In genomic region chr14:57533214-57533613, GRCm38 (mm10) we compare ENCODE assay signal across 10 mouse cellular contexts. TPM values are rescaled to one million over a fixed set of nuclear protein-coding genes. Genes with fewer than 3 reads are reported as not detected.
DNase-seq lines count a peak whose midpoint lies in the region; ATAC-seq and TF ChIP-seq lines count a peak whose summit lies in the region.
"Had no signal": no experiment of that assay in that cellular context is flagged by ENCODE, and none has a peak within 500 bp of the region (broad histone marks: within the 10 kb centered on the region; RNA-seq: fewer than 3 reads in every experiment).

No protein-coding gene starts in this region.

- H3K27ac ChIP-seq in intestine, embryonic 14.5 days (ENCODE audit: low read depth) = no peak overlapping the region
- H3K27ac ChIP-seq in intestine, embryonic 15.5 days = no peak overlapping the region
- no peak overlapping the region for H3K27ac ChIP-seq in MEL (ENCODE audit: control insufficient read depth, low read depth, low read length)
- no peak overlapping the region for H3K27ac ChIP-seq in olfactory bulb, adult 2 months (ENCODE audit: insufficient read depth, low read depth, low read length)
- H3K27ac ChIP-seq: embryonic facial prominence, embryonic 12.5 days; liver, embryonic 13.5 days had no signal

- 42% methylated on average over 3 of the region's 3 CpGs for WGBS in intestine, embryonic 14.5 days
- 49% methylated on average over 3 of the region's 3 CpGs for WGBS in intestine, embryonic 15.5 days
- 56% methylated on average over 3 of the region's 3 CpGs for WGBS in olfactory bulb, adult 2 months

- no peaks in the 10 kb centered on the region for H3K9me3 ChIP-seq in intestine, embryonic 14.5 days (ENCODE audit: control insufficient read depth, low read length)
- no peaks in the 10 kb centered on the region for H3K9me3 ChIP-seq in intestine, embryonic 15.5 days
- H3K9me3 ChIP-seq in MEL (replicated peaks; ENCODE audit: insufficient read depth, low read length) = no peaks in the 10 kb centered on the region
- H3K9me3 ChIP-seq: embryonic facial prominence, embryonic 12.5 days; liver, embryonic 13.5 days had no signal

- peak; percentile 81 to 95 (median 82) for TF ChIP-seq CTCF in MEL (IDR thresholded peaks at IDR 0.05 in 2 of 3, conservative IDR thresholded peaks at IDR 0.05 in 1 of 3; ENCODE audit: control insufficient read depth in 1 of 3, insufficient read depth in 1 of 3, low read depth in 2 of 3, low read length in 3 of 3, poor library complexity in 1 of 3, severe bottlenecking in 1 of 3)
- peak; percentile 78 for TF ChIP-seq CTCF in olfactory bulb, adult 2 months (IDR thresholded peaks at IDR 0.05; ENCODE audit: insufficient read depth, low read depth, low read length)

- H3K4me2 ChIP-seq in intestine, embryonic 14.5 days (ENCODE audit: low read length) = no peak overlapping the region
- H3K4me2 ChIP-seq in intestine, embryonic 15.5 days (replicated peaks) = no peak overlapping the region
- H3K4me2 ChIP-seq: embryonic facial prominence, embryonic 12.5 days; liver, embryonic 13.5 days had no signal

- TF ChIP-seq RAD21 in MEL (IDR thresholded peaks at IDR 0.05; ENCODE audit: low read depth, low read length) = peak; percentile 79

- ATAC-seq in intestine, embryonic 14.5 days (replicated peaks; ENCODE audit: low FRiP score, low TSS enrichment, low read depth) = no peak
- no peak for ATAC-seq in intestine, embryonic 15.5 days

- H3K4me3 ChIP-seq in intestine, embryonic 14.5 days (ENCODE audit: low read depth, low read length) = no peak overlapping the region
- no peak overlapping the region for H3K4me3 ChIP-seq in intestine, embryonic 15.5 days (replicated peaks)
- H3K4me3 ChIP-seq in MEL (ENCODE audit: control insufficient read depth in 1 of 2, insufficient read depth in 1 of 2, low read depth in 2 of 2, low read length in 2 of 2) = no peak overlapping the region
- no peak overlapping the region for H3K4me3 ChIP-seq in olfactory bulb, adult 2 months (ENCODE audit: insufficient read depth, low read depth, low read length)
- H3K4me3 ChIP-seq: embryonic facial prominence, embryonic 12.5 days; liver, embryonic 13.5 days had no signal

- no peaks in the 10 kb centered on the region for H3K79me2 ChIP-seq in MEL (ENCODE audit: control insufficient read depth, insufficient read depth, low read length, poor library complexity)

- DNase-seq in intestine, embryonic 14.5 days (ENCODE audit: low spot score) = peak; percentile 70
- DNase-seq in 416B (ENCODE audit: low read depth) = peak; percentile 51
- peak; percentile 50 for DNase-seq in MEL (ENCODE audit: low read depth, low spot score)
- peak; percentile 55 to 66 for DNase-seq in cerebellum, postnatal 4 days (ENCODE audit: low spot score in 2 of 2)
- DNase-seq in kidney, postnatal 14 days = peak; percentile 62
- no peak for DNase-seq in Muller cell, postnatal 12 days (ENCODE audit: inconsistent ontology term)
- DNase-seq: liver, embryonic 13.5 days had no signal

- no peak overlapping the region for H3K9ac ChIP-seq in intestine, embryonic 14.5 days (ENCODE audit: low read length)
- H3K9ac ChIP-seq in intestine, embryonic 15.5 days = no peak overlapping the region
- no peak overlapping the region for H3K9ac ChIP-seq in MEL (ENCODE audit: control insufficient read depth, low read depth, low read length, poor library complexity, severe bottlenecking)
- H3K9ac ChIP-seq: embryonic facial prominence, embryonic 12.5 days; liver, embryonic 13.5 days had no signal

- TF ChIP-seq EP300 in MEL (IDR thresholded peaks at IDR 0.05; ENCODE audit: low read depth in 1 of 2, low read length in 2 of 2) = no peak

- TF ChIP-seq POLR2A in MEL (IDR thresholded peaks at IDR 0.05; ENCODE audit: control insufficient read depth in 1 of 2, insufficient read depth in 1 of 2, low read depth in 1 of 2, low read length in 2 of 2, poor library complexity in 1 of 2) = no peak
- TF ChIP-seq POLR2A in olfactory bulb, adult 2 months (IDR thresholded peaks at IDR 0.05; ENCODE audit: insufficient read depth, low read depth, low read length) = no peak

- H3K36me3 ChIP-seq in intestine, embryonic 14.5 days (ENCODE audit: control insufficient read depth, insufficient read depth, low read length) = no peaks in the 10 kb centered on the region
- no peaks in the 10 kb centered on the region for H3K36me3 ChIP-seq in intestine, embryonic 15.5 days
- peaks cover 0 to 3% of the 10 kb centered on the region in 2 experiments; a peak in 2 of 4 replicates for H3K36me3 ChIP-seq in MEL (ENCODE audit: control insufficient read depth in 1 of 2, insufficient read depth in 2 of 2, low read length in 2 of 2)
- H3K36me3 ChIP-seq: embryonic facial prominence, embryonic 12.5 days; liver, embryonic 13.5 days had no signal

- H3K4me1 ChIP-seq in intestine, embryonic 14.5 days (replicated peaks; ENCODE audit: control insufficient read depth, insufficient read depth, low read length) = peaks cover 22% of the 10 kb centered on the region; the same call in 1 of the 2 replicates
- H3K4me1 ChIP-seq in intestine, embryonic 15.5 days (replicated peaks) = peaks cover 30% of the 10 kb centered on the region
- H3K4me1 ChIP-seq in MEL (ENCODE audit: control insufficient read depth in 1 of 2, insufficient read depth in 2 of 2, low read length in 2 of 2) = peaks cover 0 to 17% of the 10 kb centered on the region in 2 experiments; a peak in 3 of 4 replicates
- peaks cover 52% of the 10 kb centered on the region for H3K4me1 ChIP-seq in olfactory bulb, adult 2 months (ENCODE audit: control insufficient read depth, insufficient read depth, low read length)

- H3K27me3 ChIP-seq in intestine, embryonic 14.5 days (replicated peaks; ENCODE audit: control insufficient read depth, insufficient read depth, low read length) = no peaks in the 10 kb centered on the region
- 0 out of 2 replicates have a peak, but pooled peaks cover 3% of the 10 kb centered on the region for H3K27me3 ChIP-seq in intestine, embryonic 15.5 days (replicated peaks)
- H3K27me3 ChIP-seq in MEL (ENCODE audit: control insufficient read depth in 1 of 2, insufficient read depth in 2 of 2, low read length in 2 of 2) = no peaks in the 10 kb centered on the region

TF ChIP-seq in MEL, 35 proteins besides CTCF, POLR2A, EP300 and RAD21:
- TF ChIP-seq SMC3 (IDR thresholded peaks at IDR 0.05; ENCODE audit: low read depth, low read length) (peak; percentile 75), JUND (IDR thresholded peaks at IDR 0.05; ENCODE audit: low read depth, low read length) (no peak), ZC3H11A (IDR thresholded peaks at IDR 0.05; ENCODE audit: low read depth, low read length) (peak; percentile 71), ZNF384 (IDR thresholded peaks at IDR 0.05; ENCODE audit: low read depth, low read length) (no peak)

RNA-seq across cellular contexts. Expression of gene Il17d, which starts 8.6 kb away (rescaled TPM):
- 4.7 and 5.4 TPM in 2 replicates for polyA plus RNA-seq in intestine, embryonic 14.5 days (2014; fragmentation: Nextera tagmentation; extraction: Ambion mirVana)
- 7.3 and 7.4 TPM in 2 replicates for polyA plus RNA-seq in intestine, embryonic 15.5 days (2015; fragmentation: Nextera tagmentation; extraction: Ambion mirVana)
- 0.29 and 0.54 TPM in 2 replicates for total RNA-seq in MEL (2012; rRNA removed)
- polyA plus RNA-seq in MEL (2012; ENCODE audit: insufficient read depth in 1 of 2, insufficient read length in 2 of 2, low read depth in 1 of 2, low replicate concordance in 2 of 2, missing spikeins in 1 of 2) = 1 to 10 TPM in 1 of 2 experiments, not detected in 1; 2.2 TPM
- polyA plus RNA-seq in olfactory bulb, adult 2 months (2012; ENCODE audit: insufficient read depth, insufficient read length, low replicate concordance, missing spikeins) = not detected in 2 replicates

RNA-seq across cellular contexts. Expression of gene Eef1akmt1, which starts 38.2 kb away (rescaled TPM):
- 106 and 111 TPM in 2 replicates for polyA plus RNA-seq in intestine, embryonic 14.5 days (2014; fragmentation: Nextera tagmentation; extraction: Ambion mirVana)
- 95.5 and 97.4 TPM in 2 replicates for polyA plus RNA-seq in intestine, embryonic 15.5 days (2015; fragmentation: Nextera tagmentation; extraction: Ambion mirVana)
- total RNA-seq in MEL (2012; rRNA removed) = 40.6 and 44.0 TPM in 2 replicates
- polyA plus RNA-seq in MEL (2012; ENCODE audit: insufficient read depth in 1 of 2, insufficient read length in 2 of 2, low read depth in 1 of 2, low replicate concordance in 2 of 2, missing spikeins in 1 of 2) = 10 to 100 TPM in 1 of 2 experiments, not detected in 1; 51.0 TPM
- not detected in 2 replicates for polyA plus RNA-seq in olfactory bulb, adult 2 months (2012; ENCODE audit: insufficient read depth, insufficient read length, low replicate concordance, missing spikeins)

Comparison
In these comparisons a context has a peak if more than half of its experiments do, and no peak if none do; other contexts are left out.
1. RNA of gene Eef1akmt1, which starts 38.2 kb away (polyA plus RNA-seq): 51.0 TPM in MEL, 106 to 111 TPM in intestine, embryonic 14.5 days and 95.5 to 97.4 TPM in intestine, embryonic 15.5 days; not detected in olfactory bulb, adult 2 months; every median in the first group is over 10 times any median in the second.